Mouse (Mus musculus): ENCODE data around the gene Lrtm2.

DNA sequence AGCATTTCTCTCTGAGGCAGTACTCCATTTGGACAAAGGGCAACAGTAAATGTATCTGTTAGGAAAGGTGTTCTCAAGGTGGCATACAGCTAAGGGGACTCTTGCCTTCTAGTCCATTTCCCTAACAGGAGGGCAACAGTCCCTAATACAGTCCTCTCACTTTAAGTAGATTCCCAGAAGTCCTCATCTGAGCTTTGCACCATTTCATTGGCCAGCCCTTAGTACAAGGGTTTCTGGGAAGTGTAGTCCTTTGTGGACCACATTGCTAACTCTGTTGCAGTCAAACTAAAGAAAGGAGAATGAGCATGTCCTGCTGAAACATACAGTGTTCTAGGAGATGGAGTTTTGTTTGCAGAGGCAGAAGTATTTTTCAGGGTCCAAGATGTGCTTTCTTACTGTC lies 10.8 kb upstream of the Lrtm2 start:
- TF ChIP-seq POLR2A (IDR thresholded peaks at IDR 0.05; ENCODE audit: borderline replicate concordance, insufficient read depth, low read length) = no peak
- TF ChIP-seq CTCF (IDR thresholded peaks at IDR 0.05; ENCODE audit: borderline replicate concordance, insufficient read depth, low read depth, low read length) = no peak
